Mouse (Mus musculus) small intestine, adult 2 months (tissue): ENCODE results near the gene Pramef12. TPM values are rescaled to one million over a fixed set of nuclear protein-coding genes. Genes with fewer than 3 reads are reported as not detected.
"Not testable (repeated sequence)": the region's sequence is repeated elsewhere in the genome, so short reads cannot be mapped to it uniquely, and the experiment has no call there.

ENCODE experiments used
- H3K27ac ChIP-seq: fragments of 200-500 bp; 2 replicates; pipeline ENCODE4 v1.5.1; 2012; ENCODE audit warnings: low read depth, low read length, control low read depth, inconsistent platforms; ENCODE audit not compliant: insufficient read depth
- H3K27me3 ChIP-seq: fragments of 200-500 bp; 2 replicates; pipeline ENCODE4 v1.6.1; 2012; ENCODE audit warnings: mild to moderate bottlenecking, moderate library complexity, low read length, inconsistent platforms; ENCODE audit not compliant: control insufficient read depth, insufficient read depth
- H3K36me3 ChIP-seq: fragments of 200-500 bp; 2 replicates; pipeline ENCODE4 v1.6.1; 2012; ENCODE audit warnings: mild to moderate bottlenecking, low read length, control low read depth, inconsistent platforms; ENCODE audit not compliant: control insufficient read depth, insufficient read depth
- H3K4me1 ChIP-seq: fragments of 200-500 bp; 2 replicates; pipeline ENCODE4 v1.6.1; 2012; ENCODE audit warnings: low read length, inconsistent platforms, mixed read lengths; ENCODE audit not compliant: control insufficient read depth, insufficient read depth, insufficient read length
- H3K4me3 ChIP-seq: fragments of 200-500 bp; 2 replicates; pipeline ENCODE4 v1.5.1; 2012; ENCODE audit warnings: low read depth, mild to moderate bottlenecking, control low read depth, inconsistent platforms, low read length, moderate library complexity
- CTCF ChIP-seq: fragments of 200-500 bp; IDR thresholded peaks from 2 replicates; pipeline ENCODE4 v1.5.1; 2012; ENCODE audit warnings: low read depth, mild to moderate bottlenecking, control low read depth, inconsistent platforms, low read length, moderate library complexity, mixed read lengths; ENCODE audit not compliant: insufficient replicate concordance, insufficient read length; ENCODE audit errors: extremely low read depth
- POLR2A ChIP-seq: fragments of 200-500 bp; IDR thresholded peaks from 2 replicates; pipeline ENCODE4 v1.6.1; 2012; ENCODE audit warnings: low read depth, mild to moderate bottlenecking, control low read depth, inconsistent platforms, low read length, moderate library complexity
- WGBS: fragments of 180-500 bp; shearing (Covaris S2); methylation state at CpG from one replicate; pipeline ENCODE4 v1.1.7; 2018; 5-methylcytosine and 5-hydroxymethylcytosine counted together
- polyA plus RNA-seq: library from polyadenylated mRNA; depleted of rRNA; stranded (reverse); fragments of >200 nt; gene quantifications from 2 replicates; pipeline ENCODE4 v1.2.3, GENCODE M21; 2012

Gene Pramef12
- polyA plus RNA-seq, 1 experiment, result not detected

DNA sequence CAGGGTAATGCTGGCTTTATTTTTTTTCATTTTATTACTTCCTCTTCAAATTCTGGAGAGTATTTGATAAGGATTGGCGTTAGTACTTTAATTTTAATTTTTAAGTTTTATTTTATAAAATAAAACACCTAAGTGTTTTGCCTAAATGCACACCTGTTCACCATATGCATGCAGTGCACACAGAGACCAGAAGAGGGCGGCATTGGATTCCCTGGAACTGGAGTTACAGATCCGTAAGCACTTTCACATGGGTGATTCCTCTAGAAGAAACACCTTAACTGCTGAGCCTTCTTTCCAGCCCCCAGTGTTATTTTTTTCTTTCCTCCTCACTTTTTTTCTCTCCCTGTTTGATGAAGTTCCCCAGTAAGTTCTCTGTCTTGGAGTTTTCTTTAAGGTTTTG is 20.6 kb upstream of the Pramef12 start:
- H3K4me1 ChIP-seq, result no peaks in the 10 kb centered on the region
- WGBS, result 7% methylated on average over 3 of the region's 3 CpGs
- TF ChIP-seq POLR2A (no peak), CTCF (no peak)
- H3K36me3 ChIP-seq, result no peaks in the 10 kb centered on the region
- H3K27ac ChIP-seq, result no peak overlapping the region
- no peaks in the 10 kb centered on the region for H3K27me3 ChIP-seq
- H3K4me3 ChIP-seq, result no peak overlapping the region

- TF ChIP-seq POLR2A (no peak), CTCF (no peak)
- 69% methylated on average over 5 of the region's 5 CpGs for WGBS
Observed at GRCm38 (mm10) chr4:144424590-144424989, 16.3 kb upstream of the Pramef12 start.

GRCm38 (mm10) chr4:144420644-144421043 is 12.4 kb upstream of the Pramef12 start:
- Histone ChIP-seq H3K4me3 (no peak overlapping the region), H3K36me3 (no peaks in the 10 kb centered on the region), H3K4me1 (no peaks in the 10 kb centered on the region), H3K27me3 (no peaks in the 10 kb centered on the region), H3K27ac (no peak overlapping the region)
- TF ChIP-seq CTCF (no peak; the same call in 1 of the 2 replicates), POLR2A (no peak)

More at GRCm38 (mm10) chr4:144424590-144424989, 16.3 kb upstream of the Pramef12 start:
- Histone ChIP-seq H3K36me3 (no peaks in the 10 kb centered on the region), H3K4me1 (no peaks in the 10 kb centered on the region), H3K4me3 (no peak overlapping the region), H3K27me3 (no peaks in the 10 kb centered on the region), H3K27ac (no peak overlapping the region)

GRCm38 (mm10) chr4:144406261-144406660 is 2.0 kb downstream of the Pramef12 start:
- WGBS, result 84% methylated on average over 3 of the region's 3 CpGs
- Histone ChIP-seq H3K27ac (no peak overlapping the region), H3K4me3 (no peak overlapping the region), H3K27me3 (no peaks in the 10 kb centered on the region; the same call in 1 of the 2 replicates), H3K36me3 (no peaks in the 10 kb centered on the region), H3K4me1 (peaks cover 2% of the 10 kb centered on the region; the same call in 1 of the 2 replicates)
- TF ChIP-seq POLR2A (no peak), CTCF (no peak)

DNA sequence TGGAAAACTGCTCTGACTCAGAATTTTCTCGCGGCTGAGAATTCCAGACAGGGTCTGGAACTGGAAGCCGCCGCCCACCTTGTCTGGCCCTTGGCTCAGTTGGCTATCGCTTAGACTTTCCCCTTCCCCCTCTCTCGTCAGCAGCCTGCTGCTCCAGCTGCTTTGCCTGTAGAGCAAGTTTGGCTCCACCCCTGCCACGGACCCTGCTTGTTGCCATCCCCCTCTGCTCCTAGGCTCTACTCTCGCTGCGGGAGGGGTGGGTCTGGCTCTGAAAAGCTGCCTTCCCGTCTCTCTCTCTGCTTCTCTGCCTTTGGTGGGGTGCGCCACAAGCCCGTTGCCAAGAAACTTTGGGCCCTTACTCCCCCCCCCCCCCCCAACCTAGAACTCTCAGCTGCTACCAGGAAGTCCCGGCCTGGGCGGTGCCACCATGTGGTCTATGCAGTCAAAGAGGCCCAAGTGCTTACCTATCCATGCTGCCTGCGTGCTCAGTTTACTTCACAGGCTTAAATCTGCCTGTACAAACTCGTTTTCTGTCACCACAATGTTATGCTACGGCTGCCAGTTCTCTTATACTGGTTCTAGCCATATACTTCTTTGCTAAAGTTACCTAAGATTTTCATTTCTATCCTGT is 3.7 kb downstream of the Pramef12 start:
- H3K4me3 ChIP-seq, result peak overlapping the region; percentile 57

GRCm38 (mm10) chr4:144402712-144403111 is 5.6 kb downstream of the Pramef12 start:
- Histone ChIP-seq H3K4me1 (peaks cover 2% of the 10 kb centered on the region; the same call in 1 of the 2 replicates), H3K36me3 (no peaks in the 10 kb centered on the region), H3K27me3 (no peaks in the 10 kb centered on the region; the same call in 1 of the 2 replicates), H3K4me3 (no peak overlapping the region), H3K27ac (no peak overlapping the region)
- 8% methylated on average over 4 of the region's 4 CpGs for WGBS
- TF ChIP-seq POLR2A, result no peak
- TF ChIP-seq CTCF, result no peak

More for the DNA sequence above, 3.7 kb downstream of the Pramef12 start:
- TF ChIP-seq POLR2A, result no peak
- TF ChIP-seq CTCF, result no peak
- Histone ChIP-seq H3K36me3 (no peaks in the 10 kb centered on the region), H3K27ac (no peak overlapping the region), H3K4me1 (peaks cover 2% of the 10 kb centered on the region; the same call in 1 of the 2 replicates), H3K27me3 (no peaks in the 10 kb centered on the region; the same call in 1 of the 2 replicates)
- 2% methylated on average over 17 of the region's 17 CpGs for WGBS

GRCm38 (mm10) chr4:144396316-144396715 is 11.9 kb downstream of the Pramef12 start:
- Histone ChIP-seq H3K27ac (no peak overlapping the region), H3K36me3 (no peaks in the 10 kb centered on the region), H3K4me3 (no peak overlapping the region), H3K4me1 (no peaks in the 10 kb centered on the region), H3K27me3 (no peaks in the 10 kb centered on the region; the same call in 1 of the 2 replicates)
- 27% methylated on average over 3 of the region's 3 CpGs for WGBS
- no peak for TF ChIP-seq CTCF
- no peak for TF ChIP-seq POLR2A

DNA sequence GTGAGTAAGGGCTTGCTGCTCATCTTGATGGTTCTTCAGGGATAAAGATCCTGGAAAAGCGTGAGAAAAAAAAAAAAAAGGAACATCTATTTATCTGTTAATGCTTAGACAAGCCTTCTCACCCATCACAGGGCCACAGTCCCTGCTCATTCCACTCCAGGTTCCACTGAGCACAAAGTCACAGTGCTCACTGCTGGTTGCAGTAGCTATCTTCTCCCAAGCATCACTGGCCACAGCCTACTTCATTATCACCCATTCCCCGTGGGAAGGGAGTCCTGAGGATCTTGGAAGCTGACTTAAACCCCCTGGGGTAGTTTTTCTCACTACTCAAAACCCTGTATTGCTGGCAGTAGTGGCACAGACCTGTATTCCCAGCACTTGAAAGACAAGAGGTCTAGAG is 30.4 kb downstream of the Pramef12 start, which contains the start of gene Pramef20:
Pramef20 (minus strand) TSS at position 23 of the 400 bp plus-strand sequence.
- H3K4me1 ChIP-seq, result no peaks in the 10 kb centered on the region
- no peak for TF ChIP-seq POLR2A
- no peak for TF ChIP-seq CTCF
- no peaks in the 10 kb centered on the region for H3K27me3 ChIP-seq
- H3K36me3 ChIP-seq, result no peaks in the 10 kb centered on the region
- H3K27ac ChIP-seq, result no peak within 1 kb of the TSS
- WGBS, result 40% methylated on average over 2 of the region's 2 CpGs
- H3K4me3 ChIP-seq, result no peak within 1 kb of the TSS

DNA sequence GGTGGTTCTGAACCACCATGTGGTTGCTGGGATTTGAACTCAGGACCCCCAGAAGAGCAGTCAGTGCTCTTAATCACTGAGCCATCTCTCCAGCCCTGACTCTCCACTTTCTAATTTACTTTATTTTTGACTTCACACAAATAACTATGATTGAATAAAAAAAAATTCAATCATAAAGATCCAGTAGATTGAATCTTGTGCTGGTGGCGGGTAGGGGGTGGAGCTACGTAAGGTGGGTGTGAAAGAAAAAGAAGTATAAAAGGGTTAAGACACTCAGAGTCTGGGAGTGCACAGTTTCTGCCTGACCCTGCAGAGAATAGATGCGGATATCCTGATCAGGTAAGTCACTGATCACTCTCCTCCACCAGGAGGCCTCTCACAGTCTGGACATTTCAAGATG is 50.6 kb downstream of the Pramef12 start, which contains the start of gene Gm13119:
Gm13119 (plus strand) TSS at position 301 of the 400 bp plus-strand sequence.
- 85% methylated on average over 3 of the region's 3 CpGs for WGBS
- H3K27ac ChIP-seq, H3K4me3 ChIP-seq: not testable (repeated sequence)

More for the DNA sequence above, 50.6 kb downstream of the Pramef12 start, which contains the start of gene Gm13119:
- H3K36me3 ChIP-seq, H3K4me1 ChIP-seq, H3K27me3 ChIP-seq: not testable (repeated sequence)
